Mouse (Mus musculus) bone marrow, adult 2 months (tissue): ENCODE results near the gene Hs3st6.

ENCODE experiments used
- CTCF ChIP-seq: fragments of 200-500 bp; IDR thresholded peaks from 2 replicates; pipeline ENCODE4 v1.5.1; 2011; ENCODE audit warnings: low read length, control low read depth; ENCODE audit not compliant: control insufficient read depth, insufficient read depth
- POLR2A ChIP-seq: fragments of 200-500 bp; IDR thresholded peaks from 2 replicates; pipeline ENCODE4 v1.6.1; 2011; ENCODE audit warnings: low read depth, mild to moderate bottlenecking, control low read depth, low read length, borderline replicate concordance; ENCODE audit not compliant: control insufficient read depth

DNA sequence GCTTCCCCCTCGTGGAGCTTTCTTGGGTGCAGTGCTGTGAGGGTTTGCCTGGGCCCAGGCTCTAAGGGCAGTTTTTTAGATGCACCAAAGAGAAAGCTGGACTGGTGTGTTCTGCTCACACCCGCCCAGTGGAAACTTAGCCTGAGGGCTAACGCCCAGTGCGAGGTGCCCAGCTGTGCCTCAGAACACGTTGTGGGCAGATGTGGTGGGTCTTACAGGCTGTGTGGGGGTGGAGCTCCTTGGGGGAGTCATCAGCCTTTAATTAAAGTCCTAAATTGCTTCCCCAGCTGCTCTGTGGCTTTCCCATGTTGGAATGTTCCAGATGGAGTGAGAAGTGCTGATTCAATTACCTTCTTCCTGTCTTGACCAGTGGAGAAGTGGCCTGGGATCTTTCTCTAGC, 8.3 kb downstream of the Hs3st6 start:
- TF ChIP-seq POLR2A = no peak
- TF ChIP-seq CTCF = no peak
